Mouse (Mus musculus) naive thymus-derived CD4-positive, alpha-beta T cell, adult 2 months (primary cell): ENCODE data around the gene Arf1.

Source experiments
- DNase-seq: peaks from one replicate; pipeline ENCODE4 v3.0.0-alpha.2; 2011; ENCODE audit warnings: low read depth

The Arf1 gene

DNA sequence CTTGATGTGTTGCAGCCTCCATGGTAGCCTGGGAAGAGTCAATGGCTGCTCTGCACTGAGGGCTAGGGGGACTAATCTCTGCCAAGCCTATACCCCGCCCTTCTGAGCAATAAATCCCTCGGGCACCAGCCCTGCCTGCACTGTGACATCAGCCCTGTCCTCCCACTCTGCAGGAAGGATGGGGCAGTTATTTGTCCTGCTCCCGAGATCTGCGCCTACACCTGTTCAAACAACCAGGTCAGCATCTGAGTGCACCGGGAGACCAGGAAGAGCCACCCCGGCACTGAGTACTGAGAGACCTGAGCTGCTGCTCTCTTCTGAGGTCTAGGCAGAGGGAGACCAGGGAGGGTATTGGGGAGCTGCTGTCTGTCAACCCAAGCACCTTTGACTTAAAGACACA lies 40.4 kb downstream of the Arf1 start:
- DNase-seq: no peak

DNA sequence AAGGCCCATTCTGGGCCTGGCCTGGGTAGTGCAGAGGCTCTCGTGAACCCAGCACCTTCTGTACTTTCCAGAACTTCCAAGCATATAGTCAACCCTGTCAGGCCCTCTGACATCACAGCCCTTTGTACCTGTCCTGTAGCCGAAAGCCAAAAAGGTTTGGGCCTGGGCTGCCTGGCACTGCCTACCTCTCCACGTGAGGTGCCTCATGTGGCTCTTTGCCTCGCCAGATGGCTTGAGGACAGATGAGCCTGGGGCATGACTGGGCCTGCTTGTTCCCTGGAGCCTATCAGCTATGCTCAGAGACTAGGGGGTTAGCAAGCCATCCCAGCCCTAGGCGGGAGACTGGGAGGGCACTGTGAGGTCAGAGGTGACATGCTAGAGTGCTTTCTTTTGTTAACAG lies 42.6 kb downstream of the Arf1 start:
- no peak for DNase-seq

DNA sequence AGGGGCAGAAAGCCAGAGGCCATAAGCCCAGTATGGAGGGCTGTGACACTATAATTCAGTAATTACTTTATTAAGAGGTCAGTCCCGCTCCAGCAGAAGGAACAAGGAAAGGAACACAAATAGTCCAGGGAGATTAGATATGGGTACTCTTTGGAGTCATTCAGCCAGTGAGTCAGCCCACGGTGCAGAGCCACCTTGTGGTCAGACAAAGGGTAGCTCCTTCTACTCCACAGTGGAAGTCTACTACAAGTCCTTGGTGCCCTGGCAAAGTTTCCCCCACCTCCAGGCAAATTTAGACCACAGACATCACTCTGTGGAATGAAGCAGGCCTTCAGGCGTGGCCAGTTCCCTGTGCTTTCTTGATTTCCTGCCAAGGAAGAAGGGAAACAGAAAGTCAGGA lies 44.2 kb downstream of the Arf1 start:
- DNase-seq: peak; percentile 54

DNA sequence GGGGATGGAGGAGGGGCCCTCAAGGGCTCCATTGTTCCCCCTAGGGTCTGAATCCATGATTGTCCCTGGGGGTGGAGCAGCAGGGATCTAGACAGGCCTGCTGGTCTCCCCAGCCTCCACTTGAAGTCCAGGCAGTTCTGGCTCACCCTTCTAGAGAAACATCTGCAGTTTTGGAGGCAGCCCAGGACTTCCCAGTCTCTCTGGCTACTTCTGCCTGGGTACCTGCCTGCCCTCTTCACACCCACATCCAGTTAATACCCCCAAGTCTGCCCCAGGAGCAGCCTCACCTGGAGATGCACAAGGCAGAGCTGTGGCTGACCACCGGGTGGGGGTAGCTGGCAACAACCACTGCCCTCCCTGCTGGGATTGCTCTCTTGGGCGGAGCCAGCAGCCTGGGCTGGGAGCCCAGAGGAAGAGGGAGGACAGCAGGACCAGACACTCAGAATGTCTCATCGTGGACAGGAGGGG lies 45.2 kb downstream of the Arf1 start, which contains the start of gene Gjc2:
Gene Gjc2, minus strand, starts transcription at position 350 of the 468 bp plus-strand sequence.
- no peak for DNase-seq

- no peak for DNase-seq
These were observed 51.1 kb downstream of the Arf1 start for GRCm38 (mm10) chr11:59176921-59177320.

- no peak for DNase-seq
These were observed 51.6 kb downstream of the Arf1 start for GRCm38 (mm10) chr11:59176475-59176874.

DNA sequence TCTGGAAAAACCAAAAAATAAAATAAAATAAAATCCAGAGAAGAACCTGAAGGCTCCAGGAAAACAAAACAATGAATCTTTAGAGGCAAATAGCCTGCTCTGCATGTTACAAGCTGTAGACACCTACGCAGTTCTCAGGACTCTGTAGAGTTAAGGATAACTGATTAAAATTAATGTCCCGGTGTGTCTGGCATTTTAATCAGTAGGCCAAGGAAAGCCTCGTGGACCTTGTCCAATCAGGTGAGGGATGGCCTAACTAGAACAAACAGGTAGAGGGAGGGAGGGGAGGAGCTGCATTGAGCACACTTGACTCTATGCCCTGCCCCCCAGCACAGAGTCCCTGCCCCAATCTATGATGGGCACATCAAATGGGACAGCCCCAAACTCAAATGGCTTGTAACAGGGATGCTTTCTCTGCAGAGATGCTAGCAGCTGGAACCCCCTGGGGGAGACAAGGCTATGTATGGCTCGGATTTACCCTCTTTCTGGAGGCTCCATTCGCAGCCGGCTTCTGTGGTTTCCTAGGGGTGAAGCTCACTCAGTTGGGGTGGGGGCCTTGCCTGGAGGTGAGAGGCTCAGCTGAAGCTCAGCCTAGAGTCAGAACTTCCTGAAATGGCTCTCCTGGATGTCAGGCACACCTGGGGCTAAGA lies 53.8 kb downstream of the Arf1 start:
- DNase-seq: no peak

DNA sequence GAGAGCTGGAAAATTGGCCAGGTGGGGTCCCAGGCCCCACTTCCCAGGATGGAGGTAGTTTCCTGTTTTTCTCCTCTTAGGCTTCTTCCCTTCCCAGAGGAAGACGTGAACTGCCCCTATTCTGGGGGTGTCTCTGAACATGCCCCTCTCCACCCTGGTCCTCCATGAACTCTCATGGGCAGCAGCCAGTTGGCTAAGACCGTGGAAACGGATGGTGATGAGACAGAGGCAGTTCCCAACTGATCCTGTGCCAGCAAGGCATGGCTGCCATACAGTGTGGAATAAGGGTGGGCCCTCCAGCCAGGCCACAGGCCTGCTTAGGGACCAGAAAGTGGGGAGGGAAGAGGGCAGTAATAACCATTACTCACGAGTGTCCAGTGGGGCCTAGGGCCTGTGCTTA lies 57.5 kb downstream of the Arf1 start:
- DNase-seq: no peak

DNA sequence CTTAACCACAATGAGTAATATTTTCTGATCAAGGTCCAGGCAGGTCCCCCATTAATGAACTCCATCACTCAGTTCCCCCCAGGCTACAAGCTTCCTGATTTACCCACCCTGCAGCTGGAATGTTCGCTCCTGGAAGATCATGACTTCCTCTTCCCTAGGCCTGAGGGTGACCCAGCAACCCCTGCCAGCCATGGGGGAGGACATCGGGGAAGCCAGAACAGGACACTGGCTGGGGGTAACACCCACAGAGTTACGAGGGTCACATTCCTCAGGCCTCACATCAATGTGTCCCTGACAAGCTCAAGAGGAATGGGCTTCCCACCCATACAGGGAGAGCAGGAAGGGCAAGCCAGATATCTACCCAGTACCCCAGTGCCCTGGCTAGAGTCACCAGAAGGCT lies 58.3 kb downstream of the Arf1 start:
- no peak for DNase-seq

GRCm38 (mm10) chr11:59165616-59166241 lies 62.3 kb downstream of the Arf1 start:
- DNase-seq: no peak

- no peak for DNase-seq
These were observed 63.7 kb downstream of the Arf1 start for GRCm38 (mm10) chr11:59164384-59164783.

DNA sequence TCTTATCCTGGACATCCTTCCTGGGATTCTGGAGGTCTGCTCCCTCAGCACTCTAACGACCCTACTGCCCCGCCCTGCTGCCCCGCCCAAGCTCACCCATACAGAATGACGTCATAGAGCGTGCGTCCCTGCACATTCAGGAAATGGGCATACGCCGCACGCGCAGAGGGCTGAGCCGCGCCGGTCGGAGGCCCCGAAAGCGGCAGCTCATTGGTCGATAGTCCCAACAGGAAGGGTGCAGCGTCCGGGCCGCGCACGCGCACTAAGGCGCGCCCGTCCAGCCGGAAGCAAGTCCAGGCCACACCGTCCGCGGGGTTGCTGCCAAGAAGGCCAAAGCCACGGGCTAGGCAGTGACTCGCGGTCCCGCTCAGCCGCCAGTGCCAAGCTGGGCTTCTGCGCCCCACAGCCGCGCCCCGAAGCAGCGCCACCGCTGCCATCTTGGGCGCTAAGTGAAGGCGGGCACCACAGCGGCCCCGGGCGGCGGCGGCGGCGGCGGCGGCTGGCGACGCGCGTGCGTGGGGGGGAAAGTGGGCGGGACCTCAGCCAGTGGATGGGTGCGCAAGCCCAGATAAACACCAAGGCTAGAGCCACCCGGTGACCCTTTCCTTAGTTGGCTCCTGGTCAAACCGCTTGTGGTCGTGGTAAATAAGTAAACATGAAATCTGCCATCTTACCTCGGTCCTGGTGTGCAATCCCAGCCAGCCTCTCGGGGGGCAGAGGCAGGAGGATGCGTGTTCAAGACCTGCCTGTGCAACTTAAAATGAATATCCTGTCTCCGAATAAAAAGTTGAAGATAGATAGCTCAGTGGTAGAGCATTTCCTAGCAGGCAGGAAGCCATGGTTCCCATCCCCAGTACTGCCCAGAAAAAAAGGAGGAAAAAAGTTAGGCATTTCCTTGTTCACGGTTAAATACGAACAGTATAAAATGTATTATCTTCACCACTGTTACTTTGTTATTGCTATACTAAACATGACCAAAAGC lies 64.5 kb downstream of the Arf1 start, which contains the start of gene Iba57:
Gene Iba57, minus strand, starts transcription at position 485 of the 982 bp plus-strand sequence.
- peak; percentile 98 for DNase-seq

- DNase-seq: no peak
These were observed 65.4 kb downstream of the Arf1 start for GRCm38 (mm10) chr11:59162443-59163254.
